Mouse (Mus musculus) gastrocnemius, postnatal 4 days (tissue): ENCODE data around the gene Gabpb2. TPM values are rescaled to one million over a fixed set of nuclear protein-coding genes. Genes with fewer than 3 reads are reported as not detected.

Experiments
- DNase-seq, 2 experiments: peaks; one replicate each; pipeline ENCODE4 v3.0.0; 2021 to 2022; ENCODE audit warnings: low spot score in 2 of 2, mixed read lengths in 2 of 2
- total RNA-seq, 2 experiments: library from RNA; stranded (reverse); gene quantifications; 2 replicates each; pipeline ENCODE4 v1.2.3; 2021

Gene Gabpb2
- total RNA-seq, 2 experiments from 2014 or later, result 18.0 to 18.8 TPM

DNA sequence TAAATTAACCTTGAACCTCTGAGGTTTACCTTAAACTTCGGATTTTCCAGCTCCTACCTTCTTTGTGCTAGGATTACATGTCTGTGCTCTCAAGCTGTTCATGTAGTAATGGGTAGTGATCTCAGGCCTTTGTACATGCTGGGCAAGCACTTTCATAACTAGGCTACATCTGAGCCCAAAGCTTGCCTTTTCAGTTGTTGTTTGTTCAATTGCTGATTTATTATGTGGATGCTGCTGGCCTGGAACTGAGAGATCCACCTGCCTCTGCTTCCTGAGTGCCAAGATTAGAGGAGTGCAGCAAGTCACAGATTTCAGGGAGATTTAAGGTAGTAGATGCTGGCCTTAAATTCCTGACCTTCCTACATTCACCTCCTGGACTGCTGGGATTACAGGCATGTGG, 18.6 kb downstream of the Gabpb2 start:
- DNase-seq, result no peak

DNA sequence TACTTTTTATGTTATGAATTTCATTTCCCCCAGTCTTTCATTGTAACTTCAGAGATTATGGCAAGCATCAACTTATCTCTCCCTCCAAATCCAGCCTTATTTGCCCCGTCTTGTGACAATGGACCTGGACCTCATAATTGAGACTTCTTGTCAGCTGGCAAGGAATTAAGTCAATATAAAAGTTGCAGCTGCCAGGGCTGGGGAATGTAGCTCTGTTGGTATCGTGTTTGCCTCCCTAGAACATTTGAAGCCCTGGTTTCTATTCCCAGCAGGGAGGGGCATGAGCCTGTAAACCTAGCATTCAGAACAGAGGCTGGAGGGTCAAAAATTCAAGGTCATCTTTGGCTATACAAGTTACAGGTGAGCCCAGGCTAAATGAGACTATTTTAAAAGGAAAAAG, 21.9 kb downstream of the Gabpb2 start:
- DNase-seq, result no peak

DNA sequence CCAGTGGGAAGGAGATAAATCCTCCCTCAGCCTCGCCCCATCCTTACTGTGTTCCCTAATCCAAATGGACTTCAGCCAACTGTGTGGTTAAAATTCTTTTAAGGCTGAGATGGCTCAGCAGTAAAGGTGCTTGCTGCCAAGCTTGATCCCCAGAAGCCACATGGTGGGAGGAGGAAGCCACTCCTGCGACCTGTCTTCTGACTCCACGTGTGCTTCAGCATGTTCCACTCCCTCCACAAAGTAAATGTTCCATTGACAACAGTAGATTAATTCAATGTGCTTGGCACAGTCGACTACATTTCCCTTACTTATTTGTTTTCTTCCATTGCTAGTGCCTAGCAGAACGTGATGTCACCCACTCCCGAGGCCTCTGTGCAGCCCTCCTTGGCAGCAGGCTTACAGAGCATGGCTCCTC, 23.0 kb downstream of the Gabpb2 start:
- no peak for DNase-seq

DNA sequence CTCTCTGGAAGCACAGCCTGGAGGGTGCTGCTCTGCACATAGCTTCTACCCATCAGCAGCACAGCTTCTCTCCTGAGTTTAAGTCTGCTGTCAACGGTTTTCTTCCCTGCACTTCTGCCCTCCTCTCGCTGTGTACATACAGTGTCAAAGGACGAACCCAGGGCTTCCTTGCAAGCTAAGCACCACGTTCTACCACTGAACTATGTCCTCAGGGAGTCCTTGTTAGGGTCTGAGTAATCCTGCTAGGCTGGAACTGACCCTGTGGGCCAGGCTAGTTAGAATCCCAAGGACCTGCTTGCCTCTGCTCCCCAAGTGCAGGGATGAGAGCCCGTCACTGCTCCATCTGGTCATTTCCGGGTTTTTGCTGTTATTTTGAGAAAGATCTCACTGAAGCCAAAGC, 30.8 kb downstream of the Gabpb2 start:
- no peak for DNase-seq

DNA sequence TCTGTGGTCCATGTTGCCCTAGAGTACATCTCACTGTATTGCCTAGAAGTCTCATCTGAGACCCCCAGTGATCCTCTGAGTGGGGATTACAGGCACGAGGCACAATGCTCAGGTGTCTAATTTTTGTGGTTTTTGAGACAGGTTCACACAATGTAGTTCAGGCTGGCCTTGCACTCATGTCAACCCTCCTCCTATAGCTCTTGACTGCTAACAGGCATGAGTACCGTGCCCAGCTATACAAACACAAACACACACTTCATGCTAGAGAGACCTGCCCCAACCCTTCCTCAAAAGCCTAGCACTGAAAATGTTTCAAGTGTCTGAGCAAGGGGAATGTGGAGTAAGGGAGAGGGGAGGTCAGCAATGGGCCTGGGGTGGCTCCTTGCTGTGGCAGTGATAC, 31.6 kb downstream of the Gabpb2 start:
- DNase-seq, result no peak

DNA sequence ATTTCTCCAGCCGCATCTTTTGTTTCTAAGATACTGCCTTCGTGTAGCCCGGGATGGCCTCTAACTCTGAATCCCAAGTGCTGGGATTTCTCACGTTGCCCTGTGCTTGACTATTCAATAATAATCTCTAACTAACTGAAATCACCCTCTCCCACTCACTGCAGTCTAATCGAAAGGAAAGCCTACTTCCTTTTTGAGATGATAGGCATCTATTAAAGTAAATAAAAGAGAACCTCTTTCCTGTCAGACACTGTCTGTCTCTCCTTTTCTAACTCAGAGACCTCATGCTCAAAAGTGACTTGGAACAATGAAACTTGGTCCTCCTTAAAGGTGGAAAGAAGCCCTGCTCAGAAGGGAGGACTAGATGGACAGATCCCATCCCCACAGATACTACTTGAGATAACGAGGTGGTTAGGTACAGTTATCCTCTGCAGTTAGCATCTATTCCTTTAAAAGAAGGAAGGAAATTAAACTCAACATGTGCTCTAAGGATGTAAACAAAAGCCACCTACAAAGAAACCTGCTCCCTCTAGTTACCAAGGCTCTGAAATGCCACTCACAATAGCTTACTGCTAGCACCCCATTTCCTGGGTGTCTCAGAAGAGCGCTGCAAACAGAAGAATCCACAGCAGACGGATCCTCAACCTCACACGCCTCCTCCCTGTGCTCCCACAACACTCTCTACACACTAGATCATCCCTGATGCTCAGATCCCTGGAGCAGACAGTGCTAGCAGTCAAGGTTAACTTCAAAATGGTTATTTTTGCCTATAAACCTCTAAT, 32.7 kb downstream of the Gabpb2 start:
- DNase-seq, result no peak

DNA sequence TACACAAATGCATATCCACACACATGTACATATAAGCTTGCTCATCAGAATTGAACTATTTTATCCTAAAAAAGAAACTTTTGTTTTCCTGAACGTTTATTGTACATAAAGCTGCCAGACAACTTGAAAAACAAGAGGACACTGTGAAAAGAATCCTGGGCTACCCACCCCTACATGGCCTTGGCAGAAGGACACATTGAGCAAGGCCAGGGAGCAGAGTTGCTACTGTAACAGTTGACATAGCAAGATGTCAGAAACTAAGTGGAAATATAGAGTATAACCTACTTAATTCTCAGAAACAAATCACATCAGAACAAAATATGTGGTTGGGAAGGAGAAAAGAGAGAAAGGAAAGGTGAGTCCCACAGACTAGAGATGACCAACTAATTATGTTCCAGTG, 35.9 kb downstream of the Gabpb2 start:
- DNase-seq, result no peak

DNA sequence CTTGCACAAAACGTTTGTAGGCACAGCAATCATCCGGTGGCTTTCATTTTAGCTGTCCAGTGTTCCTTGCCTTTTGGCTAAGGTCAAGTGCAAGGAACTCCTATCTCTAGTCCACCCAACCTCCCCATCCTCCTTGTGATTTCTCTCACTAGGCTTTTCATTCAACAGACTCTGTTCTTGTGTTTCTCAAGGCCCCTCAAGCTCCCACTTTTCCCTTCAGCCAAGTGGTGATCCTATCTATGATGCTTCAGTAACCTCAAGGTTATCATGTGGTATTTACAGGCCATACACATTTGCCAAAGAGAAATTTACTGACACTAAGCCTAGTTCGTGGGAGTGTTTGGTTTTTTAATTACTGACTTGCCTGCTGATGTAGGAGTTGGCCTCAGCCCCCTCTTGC, 37.8 kb downstream of the Gabpb2 start:
- DNase-seq, result no peak

DNA sequence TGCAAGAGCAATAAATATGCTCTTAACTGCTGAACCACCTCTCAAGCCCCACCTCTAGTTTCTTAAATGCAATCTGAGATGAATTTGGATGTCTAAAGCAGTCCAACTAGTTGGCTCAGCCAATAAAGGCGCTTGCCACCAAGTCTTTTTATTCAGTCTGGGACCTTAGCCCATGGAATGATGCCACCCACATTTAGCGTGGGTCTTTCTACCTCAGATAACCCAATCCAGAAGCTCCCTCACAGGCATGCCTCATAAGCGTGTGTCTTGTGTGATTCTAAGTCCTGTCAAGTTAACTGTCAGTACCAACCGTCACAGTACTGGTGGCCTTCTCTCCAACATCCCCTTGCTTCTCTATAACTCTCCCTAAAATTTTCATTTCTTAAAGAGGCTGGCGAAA, 38.8 kb downstream of the Gabpb2 start:
- DNase-seq, result no peak

DNA sequence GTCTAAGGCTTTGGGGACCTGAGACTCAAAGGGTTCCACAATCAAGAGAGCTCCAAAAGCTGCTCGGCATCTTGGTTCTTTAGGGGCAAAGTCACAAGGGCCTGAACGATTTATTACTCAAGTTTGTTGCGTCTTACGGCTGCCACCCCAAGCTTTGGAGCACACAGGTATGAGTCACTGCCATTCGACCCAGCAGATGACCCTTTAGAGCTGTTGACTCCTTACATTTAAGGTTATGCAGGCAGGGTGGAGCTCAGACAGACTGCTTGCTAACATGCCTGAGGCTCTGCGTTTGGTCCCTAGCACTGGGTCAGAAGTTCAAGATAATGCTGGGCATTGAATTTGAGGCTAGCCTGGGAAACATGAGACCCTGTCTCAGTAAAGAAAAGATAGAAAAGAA, 40.1 kb downstream of the Gabpb2 start:
- DNase-seq, result no peak

DNA sequence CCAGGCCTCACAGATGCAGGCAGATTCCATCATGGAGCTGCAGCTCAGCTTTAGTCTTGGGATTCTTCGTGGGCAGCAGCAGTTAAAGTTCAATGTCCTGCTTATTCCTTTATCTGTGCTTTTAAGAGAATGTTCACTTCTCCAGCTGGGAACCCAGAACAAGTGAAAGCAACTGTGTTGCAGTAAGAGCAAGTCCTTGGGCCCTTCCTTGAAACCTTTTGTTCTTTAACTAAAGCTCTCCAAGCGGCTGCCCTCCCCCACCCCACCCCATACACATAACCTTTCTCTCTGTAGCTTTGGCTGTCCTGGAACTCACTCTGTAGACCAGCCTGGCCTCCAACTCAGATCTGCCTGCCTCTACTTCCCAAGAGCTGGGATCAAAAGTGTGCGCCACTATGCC, 41.2 kb downstream of the Gabpb2 start:
- DNase-seq, result no peak

DNA sequence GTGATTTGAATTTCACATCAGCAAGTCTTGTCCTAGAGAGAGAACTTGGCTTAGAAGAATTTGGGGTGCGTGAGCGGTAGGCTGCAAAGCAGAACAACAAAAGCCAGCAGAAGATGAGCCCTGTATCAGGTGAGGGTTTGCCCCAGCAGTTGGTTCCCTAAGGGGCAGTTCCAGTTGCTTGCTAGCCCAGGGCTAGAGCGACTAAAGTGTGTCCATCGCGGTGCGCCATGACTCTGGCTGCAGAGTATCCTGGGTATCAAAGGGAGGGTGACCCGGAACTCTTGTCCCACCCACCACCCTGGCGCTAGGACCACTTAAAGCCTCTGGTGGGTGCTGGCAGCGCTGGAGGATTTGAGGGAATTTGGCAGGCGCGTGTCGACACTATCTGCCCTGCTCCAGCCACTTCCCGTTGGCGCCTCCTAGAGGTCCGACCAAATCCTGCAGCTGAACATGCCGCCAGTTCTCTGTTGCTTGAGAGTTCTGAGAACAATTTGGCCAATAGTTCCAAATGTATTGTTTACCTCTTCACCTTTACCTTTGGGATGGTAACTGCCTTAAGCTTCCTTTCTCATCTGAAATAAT, 43.6 kb downstream of the Gabpb2 start:
- DNase-seq, result peak; percentile 72 to 85

DNA sequence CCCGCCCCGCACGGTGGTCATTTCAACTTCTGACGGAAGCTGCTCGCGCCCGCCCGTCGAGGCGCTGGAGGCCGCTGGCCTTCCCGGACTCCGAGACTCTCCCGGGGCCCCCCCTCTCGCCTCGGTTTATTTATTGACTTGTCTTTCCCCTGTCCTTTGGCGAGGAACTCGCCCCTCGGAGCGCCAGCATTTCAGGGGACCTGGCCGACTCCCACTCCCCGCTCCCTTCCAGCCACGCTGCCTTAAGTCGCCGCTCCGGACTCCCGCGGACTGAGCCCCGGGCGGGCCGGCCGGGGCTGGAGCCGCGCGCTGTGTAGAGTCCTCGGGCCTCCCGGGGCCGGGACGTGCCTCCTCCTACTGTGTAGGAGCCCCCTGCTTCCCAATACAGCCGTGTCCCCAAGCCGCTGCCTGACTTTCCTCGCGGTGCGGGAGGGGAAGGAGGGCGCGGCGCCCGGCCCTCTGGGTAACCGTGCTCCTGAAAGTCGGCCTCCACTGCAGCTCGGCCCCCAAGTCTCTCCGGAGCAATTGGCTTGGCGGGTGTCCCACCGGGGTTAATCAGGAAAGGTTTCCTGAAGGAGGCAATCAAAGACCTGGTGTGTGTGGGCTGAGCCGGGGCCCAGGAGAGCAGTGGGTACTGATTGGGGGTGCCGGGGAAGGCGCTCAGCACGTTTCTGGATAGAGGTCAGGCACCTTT, 44.3 kb downstream of the Gabpb2 start:
- DNase-seq, result peak; percentile 32 to 50

DNA sequence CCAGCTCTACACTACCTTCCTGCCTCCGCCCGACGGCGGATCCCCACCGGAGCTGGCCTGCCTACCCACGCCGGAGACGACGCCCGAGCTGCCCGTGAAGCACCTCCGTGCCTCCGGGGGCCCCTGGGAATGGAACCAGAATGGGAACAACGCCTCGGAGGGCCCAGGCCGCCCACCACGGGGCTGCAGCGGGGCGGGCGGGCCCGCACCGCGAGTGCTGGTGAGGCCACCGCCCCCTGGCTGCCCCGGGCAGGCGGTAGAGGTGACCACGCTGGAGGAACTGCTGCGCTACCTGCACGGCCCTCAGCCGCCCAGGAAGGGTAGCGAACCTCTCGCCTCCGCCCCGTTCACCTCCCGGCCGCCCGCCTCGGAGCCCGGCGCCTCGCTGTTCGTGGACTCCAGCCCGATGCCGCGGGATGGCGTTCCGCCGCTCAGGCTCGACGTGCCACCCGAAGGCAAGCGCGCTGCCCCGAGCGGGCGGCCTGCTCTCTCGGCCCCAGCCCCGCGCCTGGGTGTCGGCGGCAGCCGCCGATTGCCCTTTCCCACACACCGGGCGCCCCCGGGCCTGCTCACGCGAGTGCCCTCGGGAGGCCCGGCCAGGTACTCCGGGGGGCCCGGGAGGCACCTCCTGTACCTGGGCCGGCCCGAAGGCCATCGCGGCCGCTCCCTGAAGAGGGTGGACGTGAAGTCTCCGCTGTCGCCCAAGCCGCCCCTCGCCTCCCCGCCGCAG, 45.0 kb downstream of the Gabpb2 start:
- DNase-seq, result peak; percentile 28 to 38

DNA sequence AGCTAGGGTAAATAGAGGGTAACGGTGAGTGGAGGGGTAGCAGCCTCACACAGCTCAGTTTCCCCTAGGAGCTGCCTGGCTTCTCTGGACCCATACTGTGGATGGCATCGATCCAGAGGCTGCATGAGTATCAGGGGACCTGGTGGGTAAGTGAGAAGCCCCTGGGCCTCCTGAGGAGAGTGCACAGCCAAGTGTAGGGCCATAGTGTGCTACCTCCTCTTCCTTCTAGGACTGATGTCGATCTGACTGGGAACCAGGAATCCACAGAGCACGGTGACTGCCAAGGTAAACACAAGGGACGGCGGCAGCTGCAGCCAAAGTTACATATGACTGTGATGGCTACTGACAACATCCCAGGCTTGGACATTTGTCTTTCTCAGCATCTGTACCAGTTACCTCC, 46.6 kb downstream of the Gabpb2 start:
- peak in 1 of 2 experiments; percentile 14 for DNase-seq

DNA sequence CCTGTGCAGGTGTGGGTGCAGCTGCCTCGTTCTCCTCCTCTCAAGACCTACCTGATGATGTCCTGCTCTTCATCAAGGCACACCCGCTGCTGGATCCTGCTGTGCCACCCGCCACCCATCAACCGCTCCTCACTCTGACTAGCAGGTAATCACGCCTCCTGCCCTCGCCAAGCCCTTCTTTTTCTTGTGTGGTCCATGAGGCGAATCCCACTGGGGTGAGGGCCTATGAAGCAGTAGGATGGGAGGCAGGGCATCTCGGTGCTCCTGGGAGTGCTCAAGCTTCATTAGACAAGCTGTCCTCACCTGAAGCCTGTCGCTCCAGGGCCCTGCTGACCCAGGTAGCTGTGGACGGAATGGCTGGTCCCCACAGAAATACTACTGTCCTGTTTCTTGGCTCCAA, 47.7 kb downstream of the Gabpb2 start:
- no peak for DNase-seq

DNA sequence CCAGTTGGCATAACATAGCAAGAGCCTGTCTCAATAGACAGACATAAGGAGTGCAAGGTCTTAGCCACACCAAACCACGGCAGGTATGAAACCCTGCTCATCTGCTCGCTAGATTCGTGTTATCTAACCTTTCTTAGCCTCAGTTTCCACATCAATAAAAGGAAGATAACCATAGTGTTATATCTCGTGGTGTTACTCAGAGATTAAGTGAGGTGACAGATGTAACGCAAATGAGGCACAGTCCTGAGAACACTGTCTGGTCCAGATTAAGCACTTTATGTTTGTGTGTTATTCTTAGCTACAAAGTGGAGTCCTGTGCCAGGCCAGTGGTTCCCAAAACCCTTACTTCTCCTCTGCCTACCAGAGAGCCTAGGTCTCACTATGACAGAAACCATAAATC, 52.9 kb downstream of the Gabpb2 start:
- no peak for DNase-seq

DNA sequence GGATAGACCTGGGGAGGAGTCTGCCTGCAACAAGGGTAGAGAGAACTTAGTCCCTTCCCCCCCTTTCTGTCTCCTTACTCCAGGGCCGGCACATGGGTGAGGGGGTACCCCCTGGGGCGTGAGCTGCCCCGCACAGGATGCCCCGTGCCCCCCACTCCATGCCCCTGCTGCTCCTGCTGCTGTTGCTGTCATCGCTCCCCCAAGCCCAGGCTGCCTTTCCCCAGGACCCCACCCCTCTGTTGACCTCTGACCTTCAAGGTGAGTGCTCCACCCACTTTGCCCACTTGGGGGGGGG, 53.5 kb downstream of the Gabpb2 start:
- DNase-seq, result no peak

DNA sequence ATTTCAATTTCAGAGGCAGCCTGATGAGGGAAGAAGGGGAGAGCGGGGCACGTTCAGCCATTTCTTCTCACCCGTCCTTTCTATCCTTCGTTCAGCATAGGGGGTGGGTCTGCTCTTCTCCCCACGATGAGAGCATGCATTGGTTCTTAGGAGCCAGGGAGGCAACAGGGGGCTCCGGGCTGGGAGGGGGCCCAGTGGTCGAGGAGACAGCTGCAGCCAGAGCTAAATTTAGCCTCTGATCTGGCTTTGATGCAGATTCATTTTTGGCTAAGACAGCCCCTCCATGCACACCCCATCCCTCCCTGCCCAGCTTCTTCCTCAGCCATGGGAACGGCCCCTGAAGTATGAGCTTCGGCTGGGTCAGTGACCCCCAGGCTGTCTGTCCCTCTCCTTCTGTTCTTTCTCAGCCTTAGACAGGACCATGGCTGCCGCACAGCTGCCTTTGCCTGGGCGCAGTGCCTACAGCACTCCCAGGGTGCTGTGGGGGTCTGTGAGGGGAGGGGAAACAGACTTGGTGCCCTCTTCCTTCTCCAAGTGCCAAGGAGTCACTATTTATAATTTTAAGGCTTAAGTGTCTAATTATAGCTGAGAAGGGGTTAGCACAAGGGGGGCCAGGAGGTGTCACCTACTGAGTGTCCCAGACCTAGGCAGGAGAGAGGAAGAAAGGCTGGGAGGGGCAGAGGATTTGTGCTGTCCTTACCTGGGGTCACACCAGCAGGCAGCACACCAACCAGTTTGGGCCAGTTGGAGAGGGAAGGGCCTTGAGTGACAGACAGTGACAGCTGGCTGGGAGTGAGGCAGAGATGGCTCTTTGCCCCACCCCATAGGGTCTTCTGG, 54.1 kb downstream of the Gabpb2 start:
- peak in 1 of 2 experiments; percentile 65 for DNase-seq

DNA sequence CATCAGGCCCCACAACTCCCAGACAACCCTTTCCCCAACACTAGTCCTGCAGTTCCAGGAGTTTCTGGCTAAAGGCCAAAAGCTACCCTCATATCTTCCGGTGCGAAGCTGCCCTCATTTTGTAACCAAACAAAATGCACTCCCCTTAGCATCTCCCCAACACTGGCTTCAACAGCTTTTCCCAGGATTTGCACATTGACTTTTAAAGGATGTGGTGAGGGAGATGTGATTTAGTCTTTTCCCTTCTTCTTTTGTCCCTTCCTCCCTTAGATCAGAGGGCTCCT, 55.4 kb downstream of the Gabpb2 start:
- DNase-seq, result no peak

DNA sequence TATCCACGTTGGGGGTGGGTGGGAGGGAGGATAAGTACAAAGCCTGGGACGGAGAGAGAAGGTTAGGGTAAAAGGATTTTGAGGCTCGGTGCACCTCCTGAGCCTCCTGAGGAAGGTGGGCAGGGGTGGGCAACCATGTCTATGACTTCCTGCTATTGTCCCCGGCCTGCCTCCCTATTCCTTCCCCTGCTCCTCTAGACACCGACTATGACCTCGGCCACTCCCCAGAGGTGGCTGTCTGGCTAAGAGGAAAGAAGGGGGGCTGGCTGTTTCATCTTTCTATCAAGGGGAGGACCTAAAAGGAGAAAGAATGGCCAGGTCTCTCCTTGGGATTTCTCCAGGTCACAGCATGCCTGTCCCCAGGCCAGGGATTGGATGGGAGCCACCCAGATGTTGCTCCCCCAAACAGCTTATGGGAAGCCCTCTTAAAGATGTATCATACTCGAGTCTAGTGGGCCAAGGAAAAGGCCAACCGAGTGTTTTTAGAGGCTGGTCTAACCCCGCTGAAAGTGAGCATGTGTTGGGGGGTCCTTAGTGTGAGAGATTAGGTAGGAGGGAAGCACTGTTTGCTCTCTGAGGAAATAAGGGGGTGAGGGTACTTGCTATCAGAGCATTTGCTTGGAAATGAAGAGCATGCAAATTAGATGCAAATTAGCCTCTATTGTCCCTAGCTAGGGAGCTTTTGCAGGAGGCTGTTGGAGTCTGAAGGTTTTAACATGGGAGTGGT, 55.9 kb downstream of the Gabpb2 start:
- peak; percentile 34 to 59 for DNase-seq
